Mouse (Mus musculus) brain, embryonic 14.5 days (tissue): Measurements from ENCODE around the gene Twf2. TPM values are rescaled to one million over a fixed set of nuclear protein-coding genes. Genes with fewer than 3 reads are reported as not detected.
A peak's percentile ranks its signal among the peaks of the same experiment; 100 is the strongest.

Experiments used
- DNase-seq: peaks from one replicate; pipeline ENCODE4 v3.0.0-alpha.2; 2011; ENCODE audit warnings: low read depth
- CTCF ChIP-seq: fragments of 200-500 bp; IDR thresholded peaks from 2 replicates; pipeline ENCODE4 v1.5.1; 2012; ENCODE audit warnings: inconsistent platforms, mild to moderate bottlenecking, moderate library complexity, borderline replicate concordance; ENCODE audit not compliant: insufficient read depth, insufficient read length; ENCODE audit errors: extremely low read depth
- POLR2A ChIP-seq: fragments of 200-500 bp; IDR thresholded peaks from 2 replicates; pipeline ENCODE4 v1.6.1; 2012; ENCODE audit warnings: mild to moderate bottlenecking, inconsistent platforms, borderline replicate concordance; ENCODE audit not compliant: poor library complexity, insufficient read depth, insufficient read length, severe bottlenecking; ENCODE audit errors: extremely low read depth
- polyA plus RNA-seq: library from polyadenylated mRNA; depleted of rRNA; stranded (reverse); fragments of >200 nt; gene quantifications from 2 replicates; pipeline ENCODE4 v1.2.3, GENCODE M21; 2012

The Twf2 gene
- polyA plus RNA-seq, 1 experiment, result 51.1 TPM

GRCm38 (mm10) chr9:106226151-106226682 lies 23.3 kb downstream of the Twf2 start:
- DNase-seq, result peak; percentile 74
- TF ChIP-seq CTCF, result peak; percentile 36; the same call in 1 of the 2 replicates
- TF ChIP-seq POLR2A, result no peak

GRCm38 (mm10) chr9:106227790-106228429 lies 25.0 kb downstream of the Twf2 start:
- no peak for TF ChIP-seq CTCF
- no peak for TF ChIP-seq POLR2A
- DNase-seq, result no peak

- DNase-seq, result no peak
- TF ChIP-seq CTCF (no peak), POLR2A (no peak)
Measured at GRCm38 (mm10) chr9:106230051-106230733, 27.3 kb downstream of the Twf2 start.

GRCm38 (mm10) chr9:106230734-106231106 lies 27.8 kb downstream of the Twf2 start:
- no peak for DNase-seq
- TF ChIP-seq CTCF, result 0 out of 2 replicates have a peak, but pooled peaks have one; percentile 6
- TF ChIP-seq POLR2A, result no peak

- DNase-seq, result no peak
- TF ChIP-seq CTCF (no peak), POLR2A (no peak)
Measured at GRCm38 (mm10) chr9:106231220-106231619, 28.3 kb downstream of the Twf2 start.

GRCm38 (mm10) chr9:106231816-106232215 lies 28.9 kb downstream of the Twf2 start:
- TF ChIP-seq POLR2A (no peak), CTCF (no peak)
- no peak for DNase-seq

GRCm38 (mm10) chr9:106232956-106233355 lies 30.0 kb downstream of the Twf2 start:
- TF ChIP-seq CTCF, result no peak
- TF ChIP-seq POLR2A, result no peak
- no peak for DNase-seq

- DNase-seq, result no peak
- no peak for TF ChIP-seq POLR2A
- TF ChIP-seq CTCF, result no peak
Measured at GRCm38 (mm10) chr9:106233953-106234352, 31.0 kb downstream of the Twf2 start.

- no peak for DNase-seq
- TF ChIP-seq CTCF (no peak), POLR2A (no peak)
Measured at GRCm38 (mm10) chr9:106235194-106235830, 32.4 kb downstream of the Twf2 start.

- no peak for DNase-seq
- no peak for TF ChIP-seq CTCF
Measured at GRCm38 (mm10) chr9:106236156-106236817, 33.4 kb downstream of the Twf2 start.

GRCm38 (mm10) chr9:106236818-106237211 lies 33.9 kb downstream of the Twf2 start:
- DNase-seq, result no peak
- TF ChIP-seq CTCF (no peak), POLR2A (no peak)

GRCm38 (mm10) chr9:106237401-106237800 lies 34.5 kb downstream of the Twf2 start:
- TF ChIP-seq POLR2A (no peak), CTCF (no peak)
- DNase-seq, result no peak
